ENCODE assay signal across 25 mouse cellular contexts in the genomic region with DNA sequence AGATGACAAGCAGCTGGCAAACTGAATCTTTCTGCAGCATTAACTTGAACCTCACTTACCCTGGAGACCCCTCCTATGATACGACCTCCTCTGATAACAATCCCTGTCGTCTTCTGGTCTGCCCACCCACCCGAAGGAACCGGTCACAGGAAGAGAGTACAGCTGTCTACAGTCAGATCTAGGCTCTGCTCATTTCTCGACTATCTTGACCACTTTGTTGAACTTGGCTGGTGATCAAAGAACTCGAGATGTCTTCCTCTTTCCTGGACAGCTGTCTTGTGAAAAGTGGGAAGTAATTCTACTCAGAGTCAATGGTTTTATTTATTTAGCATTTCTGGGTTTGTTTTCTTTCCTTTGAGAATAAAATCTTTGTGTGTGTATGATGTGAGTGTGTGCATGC. TPM values are rescaled to one million over a fixed set of nuclear protein-coding genes. Genes with fewer than 3 reads are reported as not detected.
DNase-seq lines count a peak whose midpoint lies in the region; ATAC-seq and TF ChIP-seq lines count a peak whose summit lies in the region.
"Had no signal": no experiment of that assay in that cellular context is flagged by ENCODE, and none has a peak within 500 bp of the region (broad histone marks: within the 10 kb centered on the region; RNA-seq: fewer than 3 reads in every experiment).

No protein-coding gene starts in this region.

- H3K9me3 ChIP-seq in embryonic facial prominence, embryonic 14.5 days (ENCODE audit: control insufficient read depth, low read length) = peaks cover 2% of the 10 kb centered on the region; the same call in 1 of the 2 replicates
- H3K9me3 ChIP-seq in embryonic facial prominence, embryonic 10.5 days = no peaks in the 10 kb centered on the region
- no peaks in the 10 kb centered on the region for H3K9me3 ChIP-seq in liver, embryonic 11.5 days (ENCODE audit: control insufficient read depth, low read length)
- H3K9me3 ChIP-seq in hindbrain, postnatal 0 days (ENCODE audit: low read length) = no peaks in the 10 kb centered on the region
- H3K9me3 ChIP-seq: embryonic facial prominence, embryonic 13.5 days; heart, embryonic 13.5 days had no signal

- no peak for ATAC-seq in embryonic facial prominence, embryonic 14.5 days (ENCODE audit: low read depth)
- ATAC-seq in liver, embryonic 11.5 days (replicated peaks; ENCODE audit: low FRiP score) = no peak
- no peak for ATAC-seq in hindbrain, postnatal 0 days
- ATAC-seq: forebrain, postnatal 0 days had no signal

- no peak overlapping the region for H3K4me3 ChIP-seq in embryonic facial prominence, embryonic 14.5 days (ENCODE audit: low read depth, low read length)
- no peak overlapping the region for H3K4me3 ChIP-seq in embryonic facial prominence, embryonic 10.5 days
- no peak overlapping the region for H3K4me3 ChIP-seq in liver, adult 2 months (ENCODE audit: insufficient read depth, low read depth, low read length)
- H3K4me3 ChIP-seq in liver, embryonic 11.5 days (ENCODE audit: low read depth, low read length) = no peak overlapping the region
- no peak overlapping the region for H3K4me3 ChIP-seq in myocyte
- no peak overlapping the region for H3K4me3 ChIP-seq in hindbrain, postnatal 0 days (ENCODE audit: low read length)
- H3K4me3 ChIP-seq: embryonic facial prominence, embryonic 13.5 days; heart, embryonic 13.5 days had no signal

- H3K4me1 ChIP-seq in embryonic facial prominence, embryonic 14.5 days (ENCODE audit: control insufficient read depth, insufficient read depth, low read length) = no peaks in the 10 kb centered on the region
- 0 out of 2 replicates have a peak, but pooled peaks cover 3% of the 10 kb centered on the region for H3K4me1 ChIP-seq in embryonic facial prominence, embryonic 10.5 days
- no peaks in the 10 kb centered on the region for H3K4me1 ChIP-seq in liver, adult 2 months (ENCODE audit: control insufficient read depth, insufficient read depth, low read length)
- H3K4me1 ChIP-seq in liver, embryonic 11.5 days (replicated peaks; ENCODE audit: control insufficient read depth, insufficient read depth, low read length) = no peaks in the 10 kb centered on the region
- H3K4me1 ChIP-seq in hindbrain, postnatal 0 days (ENCODE audit: insufficient read depth, low read length) = no peaks in the 10 kb centered on the region
- H3K4me1 ChIP-seq: embryonic facial prominence, embryonic 13.5 days; heart, embryonic 13.5 days had no signal

- no peak for TF ChIP-seq CTCF in liver, adult 2 months (IDR thresholded peaks at IDR 0.05; ENCODE audit: low read depth, low read length)
- no peak for TF ChIP-seq CTCF in brain, embryonic 14.5 days (IDR thresholded peaks at IDR 0.05; ENCODE audit: borderline replicate concordance, extremely low read depth, insufficient read depth, insufficient read length)
- TF ChIP-seq CTCF in hindbrain, postnatal 0 days (IDR thresholded peaks at IDR 0.05; ENCODE audit: low read depth) = no peak

- H3K4me2 ChIP-seq in embryonic facial prominence, embryonic 14.5 days (ENCODE audit: low read depth, low read length) = no peak overlapping the region
- no peak overlapping the region for H3K4me2 ChIP-seq in liver, embryonic 11.5 days
- H3K4me2 ChIP-seq in myocyte (ENCODE audit: low read depth) = peak overlapping the region; percentile 39
- no peak overlapping the region for H3K4me2 ChIP-seq in hindbrain, postnatal 0 days (ENCODE audit: low read depth, low read length)
- H3K4me2 ChIP-seq: embryonic facial prominence, embryonic 13.5 days; heart, embryonic 13.5 days had no signal

- 65% methylated on average over 6 of the region's 6 CpGs for WGBS in embryonic facial prominence, embryonic 14.5 days
- WGBS in embryonic facial prominence, embryonic 10.5 days = 79% methylated on average over 6 of the region's 6 CpGs
- WGBS in liver, adult 2 months = 43% methylated on average over 6 of the region's 6 CpGs
- WGBS in liver, embryonic 11.5 days = 40% methylated on average over 6 of the region's 6 CpGs
- WGBS in hindbrain, postnatal 0 days = 70% methylated on average over 6 of the region's 6 CpGs

- no peaks in the 10 kb centered on the region for H3K36me3 ChIP-seq in embryonic facial prominence, embryonic 14.5 days (ENCODE audit: control insufficient read depth, insufficient read depth, low read length)
- no peaks in the 10 kb centered on the region for H3K36me3 ChIP-seq in embryonic facial prominence, embryonic 10.5 days (replicated peaks)
- no peaks in the 10 kb centered on the region for H3K36me3 ChIP-seq in liver, adult 2 months (ENCODE audit: control insufficient read depth, insufficient read depth, low read length)
- no peaks in the 10 kb centered on the region for H3K36me3 ChIP-seq in liver, embryonic 11.5 days (ENCODE audit: control insufficient read depth, insufficient read depth, low read length)
- no peaks in the 10 kb centered on the region for H3K36me3 ChIP-seq in myocyte (ENCODE audit: control insufficient read depth, insufficient read depth)
- no peaks in the 10 kb centered on the region for H3K36me3 ChIP-seq in hindbrain, postnatal 0 days (ENCODE audit: insufficient read depth, low read length)
- H3K36me3 ChIP-seq: embryonic facial prominence, embryonic 13.5 days; heart, embryonic 13.5 days had no signal

- H3ac ChIP-seq in myocyte (ENCODE audit: control insufficient read depth, insufficient read length) = no peak overlapping the region

- no peaks in the 10 kb centered on the region for H3K27me3 ChIP-seq in embryonic facial prominence, embryonic 14.5 days (replicated peaks; ENCODE audit: control insufficient read depth, insufficient read depth, low read length)
- no peaks in the 10 kb centered on the region for H3K27me3 ChIP-seq in embryonic facial prominence, embryonic 10.5 days (replicated peaks; ENCODE audit: low read depth, poor library complexity, severe bottlenecking)
- H3K27me3 ChIP-seq in liver, adult 2 months (ENCODE audit: control insufficient read depth, insufficient read depth, low read length) = 0 out of 2 replicates have a peak, but pooled peaks cover 2% of the 10 kb centered on the region
- no peaks in the 10 kb centered on the region for H3K27me3 ChIP-seq in liver, embryonic 11.5 days (replicated peaks; ENCODE audit: control insufficient read depth, insufficient read depth, low read length)
- H3K27me3 ChIP-seq in myocyte (ENCODE audit: control insufficient read depth, insufficient read depth, insufficient read length) = peaks cover 5% of the 10 kb centered on the region
- H3K27me3 ChIP-seq in hindbrain, postnatal 0 days (ENCODE audit: insufficient read depth, low read length) = no peaks in the 10 kb centered on the region
- H3K27me3 ChIP-seq: embryonic facial prominence, embryonic 13.5 days; heart, embryonic 13.5 days had no signal

- H3K79me2 ChIP-seq in liver, adult 2 months (ENCODE audit: control insufficient read depth, insufficient read depth, low read length) = no peaks in the 10 kb centered on the region
- H3K79me2 ChIP-seq in myocyte (ENCODE audit: control insufficient read depth, insufficient read depth) = no peaks in the 10 kb centered on the region

- H3K9ac ChIP-seq in embryonic facial prominence, embryonic 14.5 days (ENCODE audit: low read depth, low read length) = no peak overlapping the region
- no peak overlapping the region for H3K9ac ChIP-seq in liver, adult 2 months (ENCODE audit: low read depth, low read length)
- H3K9ac ChIP-seq in liver, embryonic 11.5 days (ENCODE audit: low read depth, low read length) = no peak overlapping the region
- H3K9ac ChIP-seq in hindbrain, postnatal 0 days (replicated peaks; ENCODE audit: low read length) = no peak overlapping the region
- H3K9ac ChIP-seq: embryonic facial prominence, embryonic 13.5 days; forebrain, postnatal 0 days; heart, embryonic 13.5 days had no signal

- H3K27ac ChIP-seq in embryonic facial prominence, embryonic 14.5 days (replicated peaks; ENCODE audit: low read depth, low read length) = no peak overlapping the region
- no peak overlapping the region for H3K27ac ChIP-seq in embryonic facial prominence, embryonic 10.5 days (replicated peaks)
- H3K27ac ChIP-seq in liver, adult 2 months (replicated peaks; ENCODE audit: insufficient read depth, low read depth, low read length) = no peak overlapping the region
- no peak overlapping the region for H3K27ac ChIP-seq in liver, embryonic 11.5 days (ENCODE audit: low read depth, low read length)
- no peak overlapping the region for H3K27ac ChIP-seq in hindbrain, postnatal 0 days
- H3K27ac ChIP-seq: embryonic facial prominence, embryonic 13.5 days; heart, embryonic 13.5 days had no signal

- no peak for TF ChIP-seq POLR2A in liver, adult 2 months (IDR thresholded peaks at IDR 0.05; ENCODE audit: extremely low read depth, insufficient read depth, low read length)
- TF ChIP-seq POLR2A in brain, embryonic 14.5 days (IDR thresholded peaks at IDR 0.05; ENCODE audit: borderline replicate concordance, extremely low read depth, insufficient read depth, insufficient read length, poor library complexity, severe bottlenecking) = no peak
- TF ChIP-seq POLR2A in myocyte (IDR thresholded peaks at IDR 0.05; ENCODE audit: insufficient read length, low read depth) = no peak

- DNase-seq in embryonic facial prominence, embryonic 14.5 days (ENCODE audit: low spot score) = peak; percentile 9
- no peak for DNase-seq in embryonic facial prominence, embryonic 10.5 days (ENCODE audit: low spot score)
- peak; percentile 13 for DNase-seq in liver, adult 2 months (ENCODE audit: extremely low read depth, low read depth, low spot score)
- no peak for DNase-seq in liver, embryonic 11.5 days (ENCODE audit: low spot score)
- peak; percentile 5 for DNase-seq in brain, embryonic 14.5 days (ENCODE audit: low read depth)
- DNase-seq in hindbrain, postnatal 0 days (ENCODE audit: low spot score) = no peak
- no peak for DNase-seq in layer of hippocampus, adult 9-10 months (ENCODE audit: low spot score)
- DNase-seq: adrenal gland, adult 2 months; cerebellum, adult 9-11 months; forebrain, postnatal 0 days; kidney, adult 2 months; layer of hippocampus, postnatal 36 days; midbrain, embryonic 14.5 days; spleen, adult 18-20 months; thymus, postnatal 25 days had no signal

RNA-seq across cellular contexts. Expression of a gene that starts 4.6 kb away (rescaled TPM):
- polyA plus RNA-seq in embryonic facial prominence, embryonic 14.5 days (2014; fragmentation: Nextera tagmentation; extraction: Ambion mirVana) = not detected in 2 replicates
- polyA plus RNA-seq in embryonic facial prominence, embryonic 10.5 days (2016; fragmentation: Nextera tagmentation; extraction: Ambion mirVana) = not detected in 2 replicates
- not detected in 2 replicates for total RNA-seq in liver, adult 2 months (2014; rRNA removed)
- not detected in 2 replicates for polyA plus RNA-seq in liver, adult 2 months (2012; rRNA removed)
- 0.10 and 0.27 TPM in 2 replicates for polyA plus RNA-seq in liver, embryonic 11.5 days (2014; fragmentation: Nextera tagmentation; extraction: Ambion mirVana)
- polyA plus RNA-seq in brain, embryonic 14.5 days (2012; rRNA removed) = 0.07 TPM in 1 of 2 replicates, not detected in the other
- polyA plus RNA-seq in myocyte (2012; fragmentation: generic; extraction: Trizol) = 0.04 TPM
- total RNA-seq in hindbrain, postnatal 0 days (2014; rRNA removed) = 0.10 TPM in 1 of 2 replicates, not detected in the other
- polyA plus RNA-seq in hindbrain, postnatal 0 days (2015; fragmentation: Nextera tagmentation; extraction: Ambion mirVana) = 0.16 and 0.20 TPM in 2 replicates
- total RNA-seq: forebrain, postnatal 0 days; gastrocnemius, postnatal 4 days; hematopoietic stem cell, adult 5-6 weeks; left cerebral cortex, postnatal 25 days; megakaryocyte, adult 5-6 weeks had no signal
- polyA plus RNA-seq: adrenal gland, adult 2 months; embryonic facial prominence, embryonic 13.5 days; heart, embryonic 13.5 days; limb, embryonic 14.5 days; liver, embryonic 16.5 days; midbrain, embryonic 14.5 days had no signal

RNA-seq across cellular contexts. Expression of a gene that starts 29.6 kb away (rescaled TPM):
- polyA plus RNA-seq in embryonic facial prominence, embryonic 14.5 days (2014; fragmentation: Nextera tagmentation; extraction: Ambion mirVana) = 0.64 and 0.99 TPM in 2 replicates
- polyA plus RNA-seq in embryonic facial prominence, embryonic 10.5 days (2016; fragmentation: Nextera tagmentation; extraction: Ambion mirVana) = 0.14 and 0.25 TPM in 2 replicates
- total RNA-seq in liver, adult 2 months (2014; rRNA removed) = not detected in 2 replicates
- not detected in 2 replicates for polyA plus RNA-seq in liver, adult 2 months (2012; rRNA removed)
- polyA plus RNA-seq in liver, embryonic 11.5 days (2014; fragmentation: Nextera tagmentation; extraction: Ambion mirVana) = 0.05 TPM in 1 of 2 replicates, not detected in the other
- 1.1 and 2.0 TPM in 2 replicates for polyA plus RNA-seq in brain, embryonic 14.5 days (2012; rRNA removed)
- not detected for polyA plus RNA-seq in myocyte (2012; fragmentation: generic; extraction: Trizol)
- total RNA-seq in hindbrain, postnatal 0 days (2014; rRNA removed) = 3.9 and 8.3 TPM in 2 replicates
- 2.5 and 2.7 TPM in 2 replicates for polyA plus RNA-seq in hindbrain, postnatal 0 days (2015; fragmentation: Nextera tagmentation; extraction: Ambion mirVana)
- total RNA-seq: gastrocnemius, adult 18-20 months; gastrocnemius, postnatal 4 days; hematopoietic stem cell, adult 5-6 weeks; megakaryocyte, adult 5-6 weeks had no signal
- polyA plus RNA-seq: embryonic facial prominence, embryonic 13.5 days; liver, embryonic 16.5 days had no signal

Comparison
In these comparisons a context has a peak if more than half of its experiments do, and no peak if none do; other contexts are left out.
1. DNase-seq: peak in embryonic facial prominence, embryonic 14.5 days (single experiment), liver, adult 2 months (single experiment) and brain, embryonic 14.5 days (single experiment); none in embryonic facial prominence, embryonic 10.5 days (single experiment), liver, embryonic 11.5 days (single experiment), hindbrain, postnatal 0 days (single experiment) and layer of hippocampus, adult 9-10 months (single experiment).